Mouse (Mus musculus) cerebellum, adult 11 months (tissue): Measurements from ENCODE around the gene Calb2.

Experiments
- DNase-seq: peaks from one replicate; pipeline ENCODE4 v3.0.0; 2022

Calb2 gene

GRCm38 (mm10) chr8:110102653-110103052 is 65.4 kb downstream of the Calb2 start, which contains the start of gene Gm17720:
Gene Gm17720, minus strand, starts transcription at chr8:110102753.
- no peak for DNase-seq

- no peak for DNase-seq
These were observed 66.3 kb downstream of the Calb2 start for GRCm38 (mm10) chr8:110101676-110102075.

DNA sequence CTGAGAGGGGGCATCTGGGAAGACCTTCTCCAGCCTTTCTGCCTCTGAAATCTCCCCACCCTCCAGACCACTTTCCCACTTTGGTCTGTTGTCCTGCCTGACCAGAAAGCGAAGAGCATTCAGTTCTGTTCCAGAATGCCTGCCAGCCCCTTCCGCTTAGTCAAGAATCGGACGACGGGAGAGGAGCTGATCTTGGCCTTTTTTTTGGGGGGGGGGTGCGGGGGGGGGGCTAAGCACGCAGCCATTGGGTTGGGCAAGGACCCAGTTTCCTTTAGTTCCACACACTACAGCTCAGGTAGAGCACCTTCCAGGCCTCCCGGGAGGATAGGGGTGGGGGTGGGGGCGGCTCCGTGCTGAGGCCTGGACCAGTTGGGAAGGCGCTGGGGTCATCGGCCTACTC is 67.1 kb downstream of the Calb2 start, which contains the start of gene Gm21964:
Gene Gm21964 (plus strand): TSS at position 301 of the 400 bp plus-strand sequence.
- no peak for DNase-seq

DNA sequence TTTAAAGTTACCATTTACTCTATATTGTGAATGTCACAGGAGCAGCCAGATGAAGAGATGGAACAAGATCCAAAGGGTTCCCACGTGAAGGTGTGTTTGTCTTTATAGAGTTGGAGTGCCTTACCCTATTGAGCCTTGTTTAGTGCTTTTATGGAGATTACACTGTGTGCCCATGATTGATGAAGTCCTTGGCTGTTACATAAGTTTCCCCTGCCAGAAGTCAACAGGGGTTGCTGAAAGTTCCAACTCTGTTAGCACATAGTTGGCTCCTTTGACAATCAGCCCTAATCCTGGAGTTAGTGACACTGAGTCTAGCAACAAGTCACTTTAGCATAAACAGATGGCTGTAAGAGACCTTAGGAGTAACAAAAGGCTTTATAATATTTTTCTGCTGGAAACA is 76.1 kb downstream of the Calb2 start:
- no peak for DNase-seq
